ENCODE assay signal across 10 mouse cellular contexts in genomic region chr5:96702706-96703625, GRCm38 (mm10).
DNase-seq lines count a peak whose midpoint lies in the region; ATAC-seq and TF ChIP-seq lines count a peak whose summit lies in the region.
"Had no signal": no experiment of that assay in that cellular context is flagged by ENCODE, and none has a peak within 500 bp of the region (broad histone marks: within the 10 kb centered on the region; RNA-seq: fewer than 3 reads in every experiment).

No protein-coding gene starts in this region.

- no peak overlapping the region for H3K9ac ChIP-seq in midbrain, embryonic 14.5 days (replicated peaks; ENCODE audit: low read length)

- ATAC-seq in midbrain, embryonic 14.5 days (ENCODE audit: low FRiP score, low TSS enrichment), result peak; percentile 76

- no peak for TF ChIP-seq CTCF in brain, embryonic 14.5 days (IDR thresholded peaks at IDR 0.05; ENCODE audit: borderline replicate concordance, extremely low read depth, insufficient read depth, insufficient read length)

- peaks cover 18% of the 10 kb centered on the region for H3K4me1 ChIP-seq in hindbrain, embryonic 10.5 days (replicated peaks)
- H3K4me1 ChIP-seq in midbrain, embryonic 14.5 days (ENCODE audit: control insufficient read depth, insufficient read depth, low read length), result peaks cover 15% of the 10 kb centered on the region

- 45% methylated on average over 22 of the region's 22 CpGs for WGBS in hindbrain, embryonic 10.5 days
- 29% methylated on average over 22 of the region's 22 CpGs for WGBS in midbrain, embryonic 14.5 days

- H3K36me3 ChIP-seq in hindbrain, embryonic 10.5 days, result no peaks in the 10 kb centered on the region
- no peaks in the 10 kb centered on the region for H3K36me3 ChIP-seq in midbrain, embryonic 14.5 days (ENCODE audit: control insufficient read depth, insufficient read depth, low read length)

- H3K27me3 ChIP-seq in hindbrain, embryonic 10.5 days (ENCODE audit: insufficient read depth, poor library complexity, severe bottlenecking), result no peaks in the 10 kb centered on the region
- H3K27me3 ChIP-seq in midbrain, embryonic 14.5 days (ENCODE audit: control insufficient read depth, insufficient read depth, low read length), result no peaks in the 10 kb centered on the region

- H3K4me3 ChIP-seq in hindbrain, embryonic 10.5 days, result no peak overlapping the region
- H3K4me3 ChIP-seq in midbrain, embryonic 14.5 days (replicated peaks; ENCODE audit: low read depth, low read length), result no peak overlapping the region
- H3K4me3 ChIP-seq: erythroblast, embryonic 14.5 days had no signal

- peak overlapping the region; percentile 75 for H3K27ac ChIP-seq in hindbrain, embryonic 10.5 days
- peak overlapping the region; percentile 74 for H3K27ac ChIP-seq in midbrain, embryonic 14.5 days (replicated peaks; ENCODE audit: low read depth, low read length)
- H3K27ac ChIP-seq: kidney, postnatal 0 days had no signal

- DNase-seq in brain, embryonic 14.5 days (ENCODE audit: low read depth), result peak; percentile 72
- DNase-seq in embryo, embryonic 10 days (ENCODE audit: low spot score), result peak; percentile 31
- peak; percentile 59 for DNase-seq in hindbrain, embryonic 10.5 days (ENCODE audit: low spot score)
- DNase-seq in midbrain, embryonic 14.5 days, result peak; percentile 71
- DNase-seq in thymus, postnatal 25 days, result no peak
- no peak for DNase-seq in gastrocnemius, postnatal 10 days
- DNase-seq in thymus, postnatal 36 days, result no peak
- DNase-seq: cerebellum, adult 9-11 months had no signal

- H3K9me3 ChIP-seq in hindbrain, embryonic 10.5 days, result no peaks in the 10 kb centered on the region
- no peaks in the 10 kb centered on the region for H3K9me3 ChIP-seq in midbrain, embryonic 14.5 days (ENCODE audit: control insufficient read depth, low read length)

- no peak for TF ChIP-seq POLR2A in brain, embryonic 14.5 days (IDR thresholded peaks at IDR 0.05; ENCODE audit: borderline replicate concordance, extremely low read depth, insufficient read depth, insufficient read length, poor library complexity, severe bottlenecking)

- peak overlapping the region; percentile 5 for H3K4me2 ChIP-seq in midbrain, embryonic 14.5 days (ENCODE audit: low read length)

Comparison
In these comparisons a context has a peak if more than half of its experiments do, and no peak if none do; other contexts are left out.
1. DNase-seq: peak in brain, embryonic 14.5 days (single experiment), embryo, embryonic 10 days (single experiment), hindbrain, embryonic 10.5 days (single experiment) and midbrain, embryonic 14.5 days (single experiment); none in thymus, postnatal 25 days (single experiment), gastrocnemius, postnatal 10 days (single experiment) and thymus, postnatal 36 days (0 of 2).